Mouse (Mus musculus) frontal cortex, postnatal 10 days (tissue): ENCODE measurements around the gene Ift74.
"Not testable (repeated sequence)": the region's sequence is repeated elsewhere in the genome, so short reads cannot be mapped to it uniquely, and the experiment has no call there.

Experiments used
- DNase-seq, 2 experiments: peaks; one replicate each; pipeline ENCODE4 v3.0.0; 2022; ENCODE audit warnings: low spot score in 2 of 2, mixed read lengths in 1 of 2

The Ift74 gene

DNA sequence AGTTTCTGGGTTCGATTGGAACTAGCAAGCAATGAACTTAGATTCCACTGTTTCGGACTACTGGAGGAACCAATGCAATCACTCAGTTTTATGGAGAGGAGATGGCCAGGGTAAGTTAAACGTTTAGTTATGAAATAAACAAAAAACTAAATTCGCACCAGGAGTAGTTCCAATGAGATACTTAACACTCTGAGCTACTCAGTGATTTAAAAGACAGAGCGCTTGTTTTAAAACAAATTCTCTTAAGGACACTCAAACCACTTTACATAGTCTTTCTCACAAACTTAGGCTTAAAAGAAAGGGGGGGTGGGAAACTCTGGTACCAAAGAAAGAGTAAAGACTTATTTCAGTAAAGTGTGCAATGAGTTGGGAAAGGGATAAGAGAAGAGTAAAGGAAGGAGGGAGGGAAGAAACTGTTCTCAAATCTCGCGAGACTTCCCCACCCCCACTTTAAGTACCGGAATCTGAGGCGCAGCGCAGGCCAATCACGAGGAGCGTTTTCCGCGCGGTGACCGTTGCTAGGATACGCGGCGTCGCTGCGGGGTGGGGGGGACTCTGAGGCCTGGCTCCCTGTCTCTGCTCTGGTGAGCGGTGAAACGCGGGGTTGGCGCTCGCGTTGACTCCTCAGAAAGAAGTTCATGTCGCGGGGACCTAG is at the start of gene Ift74:
Ift74 (plus strand) TSS at position 520 of the 655 bp plus-strand sequence.
- DNase-seq, result peak; percentile 89 to 93

- no peak for DNase-seq
Measured at GRCm38 (mm10) chr4:94572677-94573076, 41.6 kb upstream of the Ift74 start.

GRCm38 (mm10) chr4:94591765-94592381 is 22.4 kb upstream of the Ift74 start:
- DNase-seq, result no peak

DNA sequence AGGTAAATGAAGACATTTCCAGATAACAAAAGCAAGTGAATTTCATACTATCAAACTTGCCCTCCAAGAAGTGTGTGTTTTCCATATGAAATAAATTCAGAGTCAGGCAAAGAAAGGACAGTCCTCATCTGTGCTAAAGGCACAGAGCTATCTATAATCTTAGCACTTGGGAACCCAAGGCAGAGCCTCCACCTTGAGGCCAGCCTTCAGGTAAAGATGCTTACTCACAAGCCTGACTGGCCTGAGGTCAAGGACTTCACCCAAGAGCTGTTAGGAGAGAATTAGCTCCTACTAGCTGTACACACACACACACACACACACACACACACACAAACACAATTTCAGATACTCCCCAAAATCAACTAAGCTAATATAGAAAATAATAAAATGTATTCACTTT is 21.6 kb upstream of the Ift74 start:
- no peak for DNase-seq

GRCm38 (mm10) chr4:94601395-94601794 is 12.9 kb upstream of the Ift74 start:
- no peak for DNase-seq

GRCm38 (mm10) chr4:94602496-94603030 is 11.7 kb upstream of the Ift74 start:
- no peak for DNase-seq

DNA sequence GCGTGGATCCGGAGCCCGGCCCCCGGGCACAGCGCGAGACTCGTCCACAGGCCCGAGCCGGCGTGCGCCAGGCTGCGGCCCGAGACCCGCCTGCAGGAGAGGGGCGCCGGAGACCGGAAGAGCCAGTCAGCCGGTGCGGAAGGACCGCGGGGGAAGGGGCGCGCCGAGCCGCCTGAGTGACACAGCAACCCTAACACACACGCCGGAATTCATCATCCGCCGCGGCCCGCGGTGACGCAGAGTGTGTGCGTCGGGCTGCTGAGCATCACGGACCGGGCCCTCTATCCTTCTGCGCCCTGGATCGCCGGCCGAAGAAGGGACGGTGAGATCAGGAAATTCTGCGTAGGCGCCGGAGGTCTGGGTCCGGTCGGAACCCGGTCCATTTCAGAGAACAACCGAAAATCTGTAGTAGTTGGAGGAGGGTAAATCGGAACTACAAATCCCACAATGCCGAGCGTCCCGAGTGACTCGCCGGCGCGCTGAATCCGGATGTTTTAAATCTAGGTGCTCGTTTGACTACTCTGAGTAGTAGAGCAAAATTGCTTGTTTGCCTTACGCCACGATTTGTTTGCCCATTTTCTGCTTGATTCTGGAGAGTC is 11.2 kb upstream of the Ift74 start, which contains the start of gene Plaa:
Plaa (minus strand) TSS at position 214 of the 599 bp plus-strand sequence.
- peak; percentile 90 to 94 for DNase-seq

- no peak for DNase-seq
Measured at GRCm38 (mm10) chr4:94604452-94605019, 9.8 kb upstream of the Ift74 start.

GRCm38 (mm10) chr4:94605591-94605990 is 8.7 kb upstream of the Ift74 start:
- no peak for DNase-seq

DNA sequence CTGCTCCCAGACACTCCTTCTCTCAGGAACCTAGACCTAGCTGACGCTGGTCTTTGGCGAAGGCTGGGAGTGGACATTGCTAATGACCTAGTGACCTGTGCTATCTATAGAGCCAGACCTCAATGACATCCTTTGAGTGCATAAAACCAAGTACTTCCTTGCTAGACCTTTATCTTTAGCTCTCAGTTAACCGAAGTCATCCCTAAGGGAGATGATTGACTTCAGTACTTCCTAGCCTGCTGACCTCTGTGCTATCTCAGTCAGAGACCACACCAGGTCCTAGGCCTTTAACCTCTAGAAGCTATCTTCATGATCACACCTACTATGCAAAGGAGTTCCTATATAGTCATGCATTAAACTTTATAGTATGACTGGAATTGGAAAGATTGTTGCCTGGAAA is 4.0 kb upstream of the Ift74 start:
- DNase-seq, result no peak

- DNase-seq, result no peak
Measured at GRCm38 (mm10) chr4:94614627-94615006, 326 bp downstream of the Ift74 start.

DNA sequence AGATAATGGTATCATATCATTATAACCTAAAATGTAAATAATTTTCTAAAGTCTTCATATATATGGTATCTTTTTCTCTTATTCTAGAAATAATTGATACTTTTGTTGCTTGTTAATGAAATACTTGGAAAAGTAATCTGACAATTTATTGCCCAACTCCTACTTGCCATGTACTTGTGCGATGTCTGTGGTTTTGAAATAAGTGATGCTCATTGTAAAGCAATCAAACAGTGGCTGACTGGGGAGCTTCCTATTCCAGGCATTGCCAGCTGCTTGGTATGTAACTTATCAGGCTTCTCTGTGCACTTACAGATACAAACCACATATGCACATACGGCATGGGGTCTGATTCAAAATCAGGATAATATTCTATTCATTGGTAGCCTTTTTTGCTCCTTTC is 5.8 kb downstream of the Ift74 start:
- DNase-seq, result no peak

- DNase-seq, result no peak
Measured at GRCm38 (mm10) chr4:94643141-94643540, 28.9 kb downstream of the Ift74 start.

- DNase-seq, result no peak
Measured at GRCm38 (mm10) chr4:94649920-94650319, 35.6 kb downstream of the Ift74 start, which contains the start of gene Lrrc19. TSS of gene Lrrc19 (minus strand) at chr4:94650144.

DNA sequence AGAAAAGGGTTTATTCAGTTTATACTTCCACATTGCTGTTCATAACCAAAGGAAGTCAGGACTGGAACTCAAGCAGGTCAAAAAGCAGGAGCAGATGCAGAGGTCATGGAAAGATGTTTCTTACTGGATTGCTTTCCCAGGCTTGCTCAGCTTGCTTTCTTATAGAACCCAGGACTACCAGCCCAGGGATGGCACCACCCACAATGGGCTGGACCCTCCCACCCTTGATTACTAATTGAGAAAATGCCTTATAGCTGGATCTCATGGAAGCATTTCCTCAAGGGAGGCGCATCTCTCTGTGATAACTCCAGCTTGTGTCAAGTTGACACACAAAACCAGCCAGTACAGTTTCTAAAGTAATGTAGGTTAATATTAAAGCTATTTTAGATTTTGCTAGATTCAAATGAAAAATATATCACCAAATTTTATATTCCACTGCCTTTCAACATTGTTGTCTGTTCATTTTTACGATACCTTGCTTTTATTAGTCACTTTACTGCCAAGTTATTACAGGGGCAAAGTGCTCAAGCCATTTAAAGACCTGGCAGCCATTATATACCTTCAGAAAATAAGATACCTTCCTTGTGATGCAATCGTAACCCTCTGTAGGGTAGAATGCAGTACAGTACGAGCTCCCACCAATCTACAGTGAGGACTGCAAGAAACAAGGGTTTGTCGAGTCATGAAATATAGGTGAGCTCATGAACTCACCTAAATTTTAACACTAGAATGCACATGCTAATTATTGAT is 36.3 kb downstream of the Ift74 start:
- DNase-seq, result not testable (repeated sequence)

GRCm38 (mm10) chr4:94669718-94670117 is 55.4 kb downstream of the Ift74 start:
- DNase-seq, result no peak

- DNase-seq, result no peak
Measured at GRCm38 (mm10) chr4:94680662-94681061, 66.4 kb downstream of the Ift74 start.

- no peak for DNase-seq
Measured at GRCm38 (mm10) chr4:94681181-94681580, 66.9 kb downstream of the Ift74 start.

GRCm38 (mm10) chr4:94682029-94682428 is 67.7 kb downstream of the Ift74 start:
- DNase-seq, result no peak

GRCm38 (mm10) chr4:94683305-94683704 is 69.0 kb downstream of the Ift74 start:
- no peak for DNase-seq

- not testable (repeated sequence) for DNase-seq
Measured at GRCm38 (mm10) chr4:94689804-94690203, 75.5 kb downstream of the Ift74 start.

DNA sequence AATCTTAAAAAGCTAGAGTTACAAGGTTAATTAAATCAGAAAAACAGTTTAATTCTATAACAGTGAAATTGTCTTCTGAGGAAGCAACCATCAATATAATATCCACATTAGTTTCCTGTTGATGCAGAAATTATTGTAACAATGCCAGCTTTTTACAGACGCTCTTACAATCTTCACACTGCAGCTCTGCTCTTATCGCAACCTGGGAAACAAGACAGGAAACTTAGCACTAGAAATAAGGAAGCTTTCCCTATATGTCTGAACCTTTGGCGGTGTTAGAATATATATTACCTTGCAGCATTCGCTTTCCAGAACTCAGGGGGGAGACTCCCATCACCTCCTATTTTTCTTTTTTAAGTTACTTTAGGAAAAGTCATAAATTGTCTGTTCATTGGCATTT is 76.8 kb downstream of the Ift74 start:
- no peak for DNase-seq
